Mouse (Mus musculus) brain, embryonic 14.5 days (tissue): ENCODE results near the gene Xpr1. TPM values are rescaled to one million over a fixed set of nuclear protein-coding genes. Genes with fewer than 3 reads are reported as not detected.
A peak's percentile ranks its signal among the peaks of the same experiment; 100 is the strongest.

Experiments
- DNase-seq: peaks from one replicate; pipeline ENCODE4 v3.0.0-alpha.2; 2011; ENCODE audit warnings: low read depth
- CTCF ChIP-seq: fragments of 200-500 bp; IDR thresholded peaks from 2 replicates; pipeline ENCODE4 v1.5.1; 2012; ENCODE audit warnings: inconsistent platforms, mild to moderate bottlenecking, moderate library complexity, borderline replicate concordance; ENCODE audit not compliant: insufficient read depth, insufficient read length; ENCODE audit errors: extremely low read depth
- POLR2A ChIP-seq: fragments of 200-500 bp; IDR thresholded peaks from 2 replicates; pipeline ENCODE4 v1.6.1; 2012; ENCODE audit warnings: mild to moderate bottlenecking, inconsistent platforms, borderline replicate concordance; ENCODE audit not compliant: poor library complexity, insufficient read depth, insufficient read length, severe bottlenecking; ENCODE audit errors: extremely low read depth
- polyA plus RNA-seq: library from polyadenylated mRNA; depleted of rRNA; stranded (reverse); fragments of >200 nt; gene quantifications from 2 replicates; pipeline ENCODE4 v1.2.3, GENCODE M21; 2012; rRNA removed

The Xpr1 gene
- 88.8 and 125 TPM in 2 replicates for polyA plus RNA-seq

DNA sequence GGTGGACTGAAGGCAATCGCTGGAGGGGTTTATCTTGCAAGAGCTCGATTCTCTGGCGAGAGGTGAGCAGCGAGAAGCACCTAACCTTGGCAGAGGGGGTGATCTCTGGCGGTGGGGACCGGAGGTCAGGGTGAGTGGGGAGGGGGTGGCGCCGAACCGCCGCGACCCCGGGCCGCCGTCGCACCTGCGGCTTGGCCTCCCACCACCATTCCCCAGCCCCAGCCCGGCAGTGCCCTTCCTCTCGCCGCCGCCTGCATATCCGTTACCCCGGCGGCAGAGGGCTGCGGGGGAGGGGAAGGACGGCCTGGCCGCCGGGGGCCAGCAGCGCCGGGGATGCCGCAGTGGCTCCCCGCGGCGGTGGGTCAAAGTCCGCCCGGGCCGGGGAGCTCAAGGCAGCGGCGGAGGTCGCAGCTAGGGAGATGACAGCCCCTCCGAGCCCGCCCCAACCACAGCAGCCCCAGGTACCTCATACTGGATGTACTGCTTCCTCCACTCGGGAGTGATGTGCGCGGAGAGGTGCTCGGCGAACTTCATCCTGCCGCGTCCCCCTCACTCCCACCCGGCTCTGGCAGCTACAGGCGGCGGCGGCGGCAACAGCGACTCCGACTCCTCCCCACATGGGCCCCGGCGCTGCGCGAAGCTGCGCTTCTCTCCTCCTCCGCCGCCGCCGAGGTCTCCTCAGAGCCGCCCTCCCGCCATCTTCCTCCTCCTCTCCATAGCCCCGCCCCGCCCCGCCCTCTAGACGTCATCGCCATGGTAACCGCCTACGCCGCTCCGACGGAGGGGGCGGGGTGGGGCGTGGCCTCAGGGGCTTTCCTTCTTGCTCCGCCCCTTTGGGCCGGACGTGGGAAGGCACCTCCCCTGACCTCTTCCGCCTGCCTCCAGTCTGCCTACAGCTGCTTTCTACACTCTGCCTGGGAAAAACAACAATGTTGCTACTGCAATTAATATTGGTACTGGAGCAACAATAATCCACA lies at the start of gene Xpr1:
Gene Xpr1, minus strand, starts transcription at position 715 of the 977 bp plus-strand sequence.
- peak; percentile 98 for DNase-seq
- TF ChIP-seq POLR2A (peak; percentile 90; the same call in 1 of the 2 replicates), CTCF (no peak)

DNA sequence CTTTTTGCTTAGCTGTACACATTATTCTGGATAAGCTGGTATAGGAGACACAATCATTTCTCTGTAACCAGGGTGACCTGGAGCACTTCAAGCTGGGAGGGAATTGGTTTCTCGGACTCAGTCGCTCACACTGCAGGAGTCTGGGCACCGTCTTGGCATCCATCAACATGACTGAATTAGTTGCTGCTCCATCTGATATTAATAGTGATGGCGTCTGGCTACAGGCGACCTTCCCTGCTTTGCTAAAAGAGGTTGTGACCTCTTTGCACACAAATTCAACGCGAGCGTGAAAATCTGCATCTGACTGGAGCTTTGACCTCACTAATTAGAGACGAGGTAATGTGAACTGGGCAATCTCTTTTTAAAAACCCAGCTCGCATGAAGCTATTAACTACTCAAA lies 46.2 kb upstream of the Xpr1 start:
- DNase-seq: peak; percentile 64
- no peak for TF ChIP-seq CTCF
- no peak for TF ChIP-seq POLR2A

DNA sequence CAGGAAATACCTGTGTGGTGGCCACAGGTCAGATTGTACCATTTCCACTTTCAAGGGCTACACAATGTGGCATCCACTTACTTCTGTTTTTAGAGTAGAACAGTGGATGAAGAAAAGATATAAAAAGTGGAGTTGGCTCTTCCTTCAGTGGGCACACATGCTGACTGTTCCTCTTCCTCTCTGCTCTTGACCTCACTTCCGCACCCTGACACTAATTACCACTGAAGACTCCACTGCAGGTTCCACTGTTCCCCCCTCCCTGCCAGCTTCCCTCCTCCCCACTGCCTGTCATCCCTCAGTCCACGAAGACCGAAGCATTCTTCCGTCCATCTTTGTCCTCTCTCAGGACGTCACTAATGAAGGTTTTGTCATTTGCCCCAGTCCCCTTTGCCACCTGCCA lies 45.4 kb upstream of the Xpr1 start:
- no peak for TF ChIP-seq CTCF
- TF ChIP-seq POLR2A: no peak
- DNase-seq: no peak

DNA sequence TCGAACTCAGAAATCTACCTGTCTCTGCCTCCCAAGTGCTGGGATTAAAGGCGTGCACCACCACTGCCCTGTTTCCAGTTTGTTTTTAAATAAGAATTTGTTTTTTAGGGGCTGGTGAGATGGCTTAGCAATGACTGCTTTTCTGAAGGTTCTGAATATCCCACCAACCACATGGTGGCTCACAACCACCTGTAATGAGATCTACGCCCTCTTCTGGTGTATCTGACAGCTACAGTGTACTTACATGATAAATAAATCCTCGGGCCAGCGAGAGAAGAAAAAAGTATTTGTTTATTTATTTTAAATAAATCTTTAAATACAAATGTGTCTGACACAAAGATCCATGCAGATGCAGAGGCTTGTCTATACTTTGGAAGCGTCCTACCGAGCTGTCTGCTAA lies 40.3 kb upstream of the Xpr1 start:
- TF ChIP-seq POLR2A (no peak), CTCF (peak; percentile 17; the same call in 1 of the 2 replicates)
- peak; percentile 50 for DNase-seq

GRCm38 (mm10) chr1:155453180-155453579 lies 36.0 kb upstream of the Xpr1 start:
- DNase-seq: no peak
- no peak for TF ChIP-seq CTCF
- no peak for TF ChIP-seq POLR2A

- no peak for TF ChIP-seq CTCF
- no peak for TF ChIP-seq POLR2A
- DNase-seq: peak; percentile 66
Observed at GRCm38 (mm10) chr1:155448932-155449331, 31.7 kb upstream of the Xpr1 start.

DNA sequence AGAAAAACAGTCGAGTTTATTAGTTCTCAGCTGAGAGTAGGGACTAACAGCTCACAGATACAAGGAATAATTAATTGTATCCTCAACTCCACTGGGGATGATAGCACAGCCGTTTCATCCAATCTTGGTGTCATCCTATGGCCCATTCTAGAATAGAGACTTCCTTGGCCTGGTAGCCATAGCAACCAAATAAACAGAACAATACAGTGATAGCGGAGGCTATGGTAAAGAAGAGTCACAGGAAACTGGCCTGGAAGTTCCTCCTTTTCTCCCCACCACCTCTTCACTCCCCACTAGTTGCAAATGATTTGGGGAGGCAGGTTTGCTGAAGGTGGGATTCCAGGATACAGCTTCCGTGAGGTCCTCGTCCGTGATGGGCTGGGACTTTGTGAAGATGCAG lies 30.1 kb upstream of the Xpr1 start:
- TF ChIP-seq CTCF (no peak), POLR2A (no peak)
- DNase-seq: no peak

DNA sequence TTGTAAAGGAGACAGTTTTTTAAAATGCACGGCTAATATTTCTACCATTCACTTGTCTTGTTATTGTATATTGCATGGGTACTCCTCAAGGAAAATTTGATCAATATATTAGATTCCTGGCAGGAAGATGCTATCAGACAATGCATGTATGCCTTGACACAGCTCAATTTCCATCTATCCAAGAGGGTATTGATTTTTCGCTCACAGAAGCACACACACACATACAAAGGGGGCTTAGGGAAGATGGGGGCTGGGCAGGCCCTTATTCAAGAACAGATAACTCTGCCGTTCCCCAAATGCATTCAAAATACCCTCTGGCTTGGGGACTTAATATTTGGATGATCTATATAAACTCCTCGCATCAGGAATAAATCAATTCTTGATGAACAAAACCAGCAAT lies 25.9 kb upstream of the Xpr1 start:
- no peak for TF ChIP-seq CTCF
- TF ChIP-seq POLR2A: no peak
- DNase-seq: peak; percentile 56

DNA sequence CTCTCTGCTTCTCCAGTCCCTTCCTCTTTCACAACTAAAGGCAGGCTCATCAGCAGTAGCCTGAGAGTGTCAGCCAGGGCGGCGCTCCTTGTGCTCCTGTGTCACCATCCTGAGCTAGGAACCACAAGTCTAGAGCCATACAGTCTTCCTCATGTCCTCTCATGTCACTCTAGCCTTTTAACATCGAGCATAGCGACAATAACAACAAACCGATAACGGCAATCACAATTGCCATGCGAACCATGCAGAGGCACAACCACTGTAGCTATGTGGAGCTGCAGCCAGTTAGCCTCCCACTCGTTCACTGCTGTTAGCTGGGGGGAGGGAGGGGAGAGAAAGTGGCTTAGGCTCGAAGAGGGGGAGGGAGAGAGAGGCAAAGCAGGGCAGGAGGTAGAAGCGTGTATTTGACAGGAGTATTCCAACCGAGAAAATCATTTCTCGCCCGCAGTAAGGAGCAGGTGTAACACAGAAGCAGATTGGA lies 25.3 kb upstream of the Xpr1 start:
- TF ChIP-seq POLR2A (no peak), CTCF (no peak)
- DNase-seq: peak; percentile 77

- TF ChIP-seq CTCF (no peak), POLR2A (no peak)
- DNase-seq: no peak
Observed at GRCm38 (mm10) chr1:155439551-155439950, 22.3 kb upstream of the Xpr1 start.

GRCm38 (mm10) chr1:155438525-155438924 lies 21.3 kb upstream of the Xpr1 start:
- no peak for TF ChIP-seq POLR2A
- DNase-seq: no peak

GRCm38 (mm10) chr1:155429304-155429703 lies 12.1 kb upstream of the Xpr1 start:
- TF ChIP-seq CTCF: no peak
- no peak for TF ChIP-seq POLR2A
- DNase-seq: peak; percentile 60
